Mouse (Mus musculus): Measurements from ENCODE around the gene Gm37240. TPM values are rescaled to one million over a fixed set of nuclear protein-coding genes. Genes with fewer than 3 reads are reported as not detected.

Gm37240 gene
- polyA plus RNA-seq, 1 experiment from 2014 or later, result 2.2 TPM

DNA sequence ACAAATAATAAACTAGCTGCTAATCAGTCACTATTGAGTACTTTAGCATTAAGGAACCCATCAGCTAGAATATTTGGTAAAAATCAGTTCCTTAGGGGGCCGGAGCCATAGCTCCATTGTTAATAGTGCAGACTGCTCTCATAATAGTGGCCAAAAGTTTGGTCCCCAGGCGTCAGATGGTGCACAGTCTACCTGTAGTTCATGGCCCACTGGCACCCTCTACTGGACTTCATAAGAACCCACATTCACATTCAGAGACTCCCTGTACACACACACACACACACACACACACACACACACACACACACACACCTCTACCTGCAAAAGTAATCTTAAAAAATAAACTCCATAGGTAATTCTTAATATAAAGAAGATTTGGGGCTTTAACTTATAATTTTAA lies 959.4 kb downstream of the Gm37240 start:
- no peak for DNase-seq (ENCODE audit: low spot score)
- WGBS, result 98% methylated on average over 2 of the region's 2 CpGs
- no peak overlapping the region for H3K4me2 ChIP-seq (ENCODE audit: low read depth, severe bottlenecking)
- H3K27ac ChIP-seq (replicated peaks; ENCODE audit: low read depth, low read length), result no peak overlapping the region
- ATAC-seq (ENCODE audit: insufficient number of reproducible peaks, low FRiP score, low TSS enrichment, low read depth), result no peak
- H3K36me3 ChIP-seq (ENCODE audit: control insufficient read depth, insufficient read depth, low read length), result no peaks in the 10 kb centered on the region
- no peaks in the 10 kb centered on the region for H3K9me3 ChIP-seq (ENCODE audit: control insufficient read depth, low read length)
- H3K9ac ChIP-seq (ENCODE audit: low read length), result no peak overlapping the region
- no peak overlapping the region for H3K4me3 ChIP-seq (ENCODE audit: low read depth, low read length)
- no peaks in the 10 kb centered on the region for H3K27me3 ChIP-seq (ENCODE audit: control insufficient read depth, insufficient read depth, low read length)
- H3K4me1 ChIP-seq (ENCODE audit: control insufficient read depth, insufficient read depth, low read length), result no peaks in the 10 kb centered on the region

DNA sequence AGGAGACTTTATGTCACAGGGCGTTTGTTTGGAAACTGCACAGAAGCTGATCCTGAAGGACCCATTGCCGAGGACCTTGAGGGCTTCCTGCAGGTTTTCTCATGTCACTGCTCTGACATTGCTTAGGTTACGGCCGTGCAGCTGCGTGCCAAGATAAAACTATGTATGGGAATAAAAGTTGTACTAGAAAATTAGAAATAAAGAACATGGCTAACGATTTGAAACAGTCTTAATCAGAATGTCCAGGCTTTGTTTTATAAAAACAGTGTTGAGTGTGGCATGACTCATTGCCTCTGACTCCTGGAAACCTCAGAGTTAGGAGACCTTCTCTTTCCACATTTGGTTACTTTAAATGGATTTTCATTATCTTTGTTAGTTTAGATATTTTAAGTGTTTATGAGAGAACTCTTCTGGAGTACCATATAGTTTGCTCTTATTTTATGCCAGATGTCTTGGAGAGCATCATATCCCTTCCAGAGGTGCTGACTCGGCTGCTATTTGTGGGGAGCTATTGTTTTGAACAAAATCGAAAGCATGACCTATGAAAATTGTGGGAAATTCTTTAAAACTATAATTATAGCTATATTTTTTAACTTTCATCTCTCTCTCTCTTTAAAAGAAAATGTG lies 960.0 kb downstream of the Gm37240 start:
- Histone ChIP-seq H3K27ac (replicated peaks; ENCODE audit: low read depth, low read length) (no peak overlapping the region), H3K9ac (ENCODE audit: low read length) (no peak overlapping the region), H3K9me3 (ENCODE audit: control insufficient read depth, low read length) (no peaks in the 10 kb centered on the region), H3K36me3 (ENCODE audit: control insufficient read depth, insufficient read depth, low read length) (no peaks in the 10 kb centered on the region), H3K27me3 (ENCODE audit: control insufficient read depth, insufficient read depth, low read length) (no peaks in the 10 kb centered on the region), H3K4me3 (ENCODE audit: low read depth, low read length) (no peak overlapping the region), H3K4me1 (ENCODE audit: control insufficient read depth, insufficient read depth, low read length) (no peaks in the 10 kb centered on the region), H3K4me2 (ENCODE audit: low read depth, severe bottlenecking) (no peak overlapping the region)
- 89% methylated on average over 8 of the region's 8 CpGs for WGBS
- no peak for DNase-seq (ENCODE audit: low spot score)
- no peak for ATAC-seq (ENCODE audit: insufficient number of reproducible peaks, low FRiP score, low TSS enrichment, low read depth)

DNA sequence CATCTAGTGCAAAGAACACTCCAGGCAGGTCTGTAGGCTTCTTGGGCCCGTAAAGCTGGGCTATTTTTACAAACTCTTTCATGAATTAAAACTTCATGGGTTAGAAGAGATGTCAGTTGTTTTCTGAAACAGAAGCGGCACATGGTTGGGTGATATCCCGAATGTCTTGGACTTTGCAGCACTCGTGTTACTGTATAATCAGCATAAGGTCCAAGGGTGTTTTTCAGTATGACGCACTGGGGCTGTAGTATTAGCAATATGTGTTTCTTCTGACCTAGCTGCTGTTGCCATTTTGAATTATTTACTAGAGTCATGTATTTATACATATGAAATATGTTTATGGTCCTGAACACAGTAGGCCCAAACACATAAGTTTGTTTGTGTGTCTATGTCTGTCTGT lies 961.2 kb downstream of the Gm37240 start:
- Histone ChIP-seq H3K9me3 (ENCODE audit: control insufficient read depth, low read length) (no peaks in the 10 kb centered on the region), H3K9ac (ENCODE audit: low read length) (no peak overlapping the region), H3K27me3 (ENCODE audit: control insufficient read depth, insufficient read depth, low read length) (no peaks in the 10 kb centered on the region), H3K36me3 (ENCODE audit: control insufficient read depth, insufficient read depth, low read length) (no peaks in the 10 kb centered on the region), H3K4me2 (ENCODE audit: low read depth, severe bottlenecking) (no peak overlapping the region), H3K4me3 (ENCODE audit: low read depth, low read length) (no peak overlapping the region), H3K4me1 (ENCODE audit: control insufficient read depth, insufficient read depth, low read length) (no peaks in the 10 kb centered on the region), H3K27ac (replicated peaks; ENCODE audit: low read depth, low read length) (no peak overlapping the region)
- WGBS, result 89% methylated on average over 5 of the region's 5 CpGs
- DNase-seq (ENCODE audit: low spot score) (no peak), ATAC-seq (ENCODE audit: insufficient number of reproducible peaks, low FRiP score, low TSS enrichment, low read depth) (no peak)

DNA sequence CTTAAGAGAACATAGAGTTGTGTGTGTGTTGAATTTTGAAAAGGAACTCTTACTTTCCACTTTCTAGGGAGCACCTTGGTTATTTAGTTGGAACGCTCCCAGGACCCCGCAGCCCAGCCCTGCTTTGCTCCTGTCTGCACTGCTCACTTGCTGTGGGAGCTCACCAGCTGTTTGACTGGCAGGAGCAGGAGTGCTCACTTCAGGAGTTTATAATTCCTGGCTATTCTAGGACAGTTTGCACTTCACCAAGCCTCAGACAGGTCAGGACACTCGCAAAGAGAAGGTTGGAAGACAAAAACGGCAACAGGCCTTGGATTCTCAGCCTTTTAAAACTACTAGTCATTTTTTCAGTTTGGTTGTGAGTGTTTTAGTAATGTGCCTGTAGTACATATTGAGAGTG lies 962.1 kb downstream of the Gm37240 start:
- Histone ChIP-seq H3K27me3 (ENCODE audit: control insufficient read depth, insufficient read depth, low read length) (no peaks in the 10 kb centered on the region), H3K27ac (replicated peaks; ENCODE audit: low read depth, low read length) (no peak overlapping the region), H3K9me3 (ENCODE audit: control insufficient read depth, low read length) (no peaks in the 10 kb centered on the region), H3K4me2 (ENCODE audit: low read depth, severe bottlenecking) (no peak overlapping the region), H3K36me3 (ENCODE audit: control insufficient read depth, insufficient read depth, low read length) (no peaks in the 10 kb centered on the region), H3K4me1 (ENCODE audit: control insufficient read depth, insufficient read depth, low read length) (no peaks in the 10 kb centered on the region), H3K4me3 (ENCODE audit: low read depth, low read length) (no peak overlapping the region), H3K9ac (ENCODE audit: low read length) (no peak overlapping the region)
- no peak for DNase-seq (ENCODE audit: low spot score)
- 82% methylated on average over 4 of the region's 4 CpGs for WGBS
- ATAC-seq (ENCODE audit: insufficient number of reproducible peaks, low FRiP score, low TSS enrichment, low read depth), result no peak

DNA sequence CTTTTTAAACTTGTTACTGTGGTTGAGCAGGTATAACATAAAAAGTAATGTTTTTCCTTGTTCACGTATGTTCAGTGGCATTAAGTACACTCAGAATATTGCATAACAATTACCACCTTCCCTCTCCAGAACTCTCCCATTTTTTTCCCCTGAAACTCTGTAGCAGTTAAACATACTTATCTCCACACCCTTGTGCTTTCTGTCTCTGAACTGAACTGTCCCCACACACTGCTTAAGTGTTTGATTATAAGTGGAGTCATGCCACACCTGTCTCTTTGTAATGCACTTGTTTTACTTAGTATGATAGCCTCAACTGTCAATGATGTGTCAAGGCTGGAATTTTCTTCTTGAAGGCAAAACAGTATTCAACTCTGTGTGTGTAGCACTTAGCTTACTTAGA lies 963.6 kb downstream of the Gm37240 start:
- no peak for ATAC-seq (ENCODE audit: insufficient number of reproducible peaks, low FRiP score, low TSS enrichment, low read depth)

DNA sequence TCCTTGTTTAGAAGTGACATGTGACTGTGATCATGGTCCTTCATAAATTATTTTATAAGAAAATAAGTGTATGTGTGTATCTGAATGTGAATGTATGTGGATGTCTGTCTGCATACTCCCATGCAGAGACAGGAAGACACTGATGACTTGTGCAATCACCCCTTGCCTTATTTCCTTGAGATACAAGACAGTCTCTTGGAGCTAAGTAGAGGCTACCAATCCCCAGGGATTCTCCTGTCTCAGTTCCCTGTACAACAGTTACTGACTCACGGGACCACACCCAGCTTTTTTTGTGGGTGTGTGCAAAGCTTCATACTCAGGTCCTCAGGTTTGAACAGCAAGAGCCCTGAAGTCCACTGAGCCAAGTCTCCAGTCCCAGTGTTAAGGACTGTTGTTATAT lies 964.1 kb downstream of the Gm37240 start:
- DNase-seq (ENCODE audit: low spot score), result no peak
- H3K36me3 ChIP-seq (ENCODE audit: control insufficient read depth, insufficient read depth, low read length), result no peaks in the 10 kb centered on the region
- H3K9ac ChIP-seq (ENCODE audit: low read length), result no peak overlapping the region
- H3K27me3 ChIP-seq (ENCODE audit: control insufficient read depth, insufficient read depth, low read length), result no peaks in the 10 kb centered on the region
- no peaks in the 10 kb centered on the region for H3K9me3 ChIP-seq (ENCODE audit: control insufficient read depth, low read length)
- H3K4me2 ChIP-seq (ENCODE audit: low read depth, severe bottlenecking), result no peak overlapping the region
- WGBS, result 83% methylated on average over 1 of the region's 1 CpGs
- no peak overlapping the region for H3K27ac ChIP-seq (replicated peaks; ENCODE audit: low read depth, low read length)
- H3K4me1 ChIP-seq (ENCODE audit: control insufficient read depth, insufficient read depth, low read length), result no peaks in the 10 kb centered on the region
- no peak for ATAC-seq (ENCODE audit: insufficient number of reproducible peaks, low FRiP score, low TSS enrichment, low read depth)
- H3K4me3 ChIP-seq (ENCODE audit: low read depth, low read length), result no peak overlapping the region

More for the DNA sequence above, 963.6 kb downstream of the Gm37240 start:
- Histone ChIP-seq H3K9ac (ENCODE audit: low read length) (no peak overlapping the region), H3K4me2 (ENCODE audit: low read depth, severe bottlenecking) (no peak overlapping the region), H3K9me3 (ENCODE audit: control insufficient read depth, low read length) (no peaks in the 10 kb centered on the region), H3K36me3 (ENCODE audit: control insufficient read depth, insufficient read depth, low read length) (no peaks in the 10 kb centered on the region), H3K4me3 (ENCODE audit: low read depth, low read length) (no peak overlapping the region), H3K4me1 (ENCODE audit: control insufficient read depth, insufficient read depth, low read length) (no peaks in the 10 kb centered on the region), H3K27me3 (ENCODE audit: control insufficient read depth, insufficient read depth, low read length) (no peaks in the 10 kb centered on the region), H3K27ac (replicated peaks; ENCODE audit: low read depth, low read length) (no peak overlapping the region)
- 91% methylated on average over 1 of the region's 1 CpGs for WGBS
- no peak for DNase-seq (ENCODE audit: low spot score)

DNA sequence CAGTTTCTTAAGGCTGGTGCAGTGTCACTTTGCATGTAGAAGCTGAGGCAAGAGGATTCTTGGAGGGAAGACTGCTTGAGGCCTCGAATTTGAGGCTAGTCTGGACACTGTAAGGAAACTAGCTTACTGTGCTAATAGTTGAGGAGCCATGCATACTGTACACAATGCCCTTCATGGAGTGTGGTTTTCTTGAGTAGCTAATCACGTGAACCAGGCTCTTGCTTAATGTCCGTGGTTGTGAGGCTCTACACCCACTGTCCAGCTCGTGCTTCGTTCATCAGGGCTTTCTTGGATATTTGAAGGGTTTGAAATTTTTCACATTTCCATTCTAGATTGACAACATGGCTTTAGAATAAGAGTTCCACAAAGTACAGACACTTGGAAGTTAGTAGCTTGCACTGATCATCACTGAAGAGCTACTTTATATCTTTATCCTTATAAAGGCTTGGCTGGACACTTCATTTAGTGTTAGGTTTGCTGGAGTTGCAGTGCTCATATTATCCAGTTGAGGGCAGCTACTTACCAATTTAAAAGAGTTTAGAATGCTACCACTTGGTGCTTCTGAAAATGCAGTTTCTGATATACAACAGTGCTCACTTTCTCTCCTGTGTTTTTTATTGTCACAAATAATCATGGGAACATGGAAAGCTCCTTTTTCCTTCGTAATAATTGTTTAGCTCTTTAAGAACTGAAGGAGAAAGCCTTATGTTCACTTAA lies 965.5 kb downstream of the Gm37240 start:
- Histone ChIP-seq H3K4me2 (ENCODE audit: low read depth, severe bottlenecking) (no peak overlapping the region), H3K27me3 (ENCODE audit: control insufficient read depth, insufficient read depth, low read length) (no peaks in the 10 kb centered on the region), H3K4me3 (ENCODE audit: low read depth, low read length) (no peak overlapping the region), H3K27ac (replicated peaks; ENCODE audit: low read depth, low read length) (no peak overlapping the region), H3K9ac (ENCODE audit: low read length) (no peak overlapping the region), H3K4me1 (ENCODE audit: control insufficient read depth, insufficient read depth, low read length) (no peaks in the 10 kb centered on the region), H3K36me3 (ENCODE audit: control insufficient read depth, insufficient read depth, low read length) (no peaks in the 10 kb centered on the region), H3K9me3 (ENCODE audit: control insufficient read depth, low read length) (no peaks in the 10 kb centered on the region)
- DNase-seq (ENCODE audit: low spot score) (no peak), ATAC-seq (ENCODE audit: insufficient number of reproducible peaks, low FRiP score, low TSS enrichment, low read depth) (no peak)
- 78% methylated on average over 6 of the region's 6 CpGs for WGBS

DNA sequence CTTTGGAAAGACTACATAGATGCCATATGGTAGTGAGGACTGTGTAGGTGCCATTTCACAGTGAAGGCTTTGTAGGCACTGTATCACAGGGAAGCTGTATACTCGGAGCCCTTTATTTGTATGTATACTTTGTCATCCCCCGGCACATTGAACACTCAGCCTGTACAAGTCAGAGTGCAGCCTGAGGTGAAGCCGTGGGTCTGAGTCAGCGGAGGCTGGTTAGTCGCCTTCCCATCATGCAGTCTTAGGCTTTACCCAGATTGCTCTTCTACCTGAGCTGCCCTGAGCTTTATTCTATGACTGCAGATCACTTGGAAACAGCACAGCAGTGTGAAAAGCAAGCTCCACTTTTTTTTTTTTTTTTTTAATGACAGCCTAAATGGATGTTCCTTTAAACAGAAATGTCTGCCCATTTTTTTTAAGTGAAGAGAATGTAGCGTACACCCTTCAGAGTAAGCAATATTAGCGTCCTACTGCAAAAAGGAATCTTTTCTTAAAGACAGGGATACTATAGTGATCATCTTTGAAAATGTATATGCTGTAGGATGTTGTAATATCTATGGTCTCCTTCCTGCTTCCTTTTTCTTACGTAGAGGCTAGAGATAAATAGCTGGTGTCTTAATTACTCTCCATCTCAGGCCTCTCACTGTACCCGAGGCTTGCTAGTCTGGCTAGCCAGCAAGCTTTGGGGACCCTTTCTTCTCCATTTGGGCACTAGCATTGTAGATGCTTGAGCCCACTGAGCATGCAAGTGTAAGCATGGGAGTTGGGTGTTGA lies 969.2 kb downstream of the Gm37240 start:
- H3K9ac ChIP-seq (ENCODE audit: low read length), result no peak overlapping the region
- WGBS, result 86% methylated on average over 9 of the region's 9 CpGs
- H3K27me3 ChIP-seq (ENCODE audit: control insufficient read depth, insufficient read depth, low read length), result no peaks in the 10 kb centered on the region
- H3K36me3 ChIP-seq (ENCODE audit: control insufficient read depth, insufficient read depth, low read length), result no peaks in the 10 kb centered on the region
- no peaks in the 10 kb centered on the region for H3K9me3 ChIP-seq (ENCODE audit: control insufficient read depth, low read length)
- DNase-seq (ENCODE audit: low spot score), result no peak
- H3K4me2 ChIP-seq (ENCODE audit: low read depth, severe bottlenecking), result no peak overlapping the region
- no peak for ATAC-seq (ENCODE audit: insufficient number of reproducible peaks, low FRiP score, low TSS enrichment, low read depth)
- no peak overlapping the region for H3K4me3 ChIP-seq (ENCODE audit: low read depth, low read length)
- no peaks in the 10 kb centered on the region for H3K4me1 ChIP-seq (ENCODE audit: control insufficient read depth, insufficient read depth, low read length)
- H3K27ac ChIP-seq (replicated peaks; ENCODE audit: low read depth, low read length), result no peak overlapping the region

All from limb, embryonic 11.5 days (tissue).